Mouse (Mus musculus) liver, adult 2 months (tissue): ENCODE measurements around the gene Ahcyl1. TPM values are rescaled to one million over a fixed set of nuclear protein-coding genes. Genes with fewer than 3 reads are reported as not detected.
A peak's percentile ranks its signal among the peaks of the same experiment; 100 is the strongest.

ENCODE experiments used
- DNase-seq: peaks from one replicate; pipeline ENCODE4 v3.0.0-alpha.2; 2011; ENCODE audit warnings: low read depth, low spot score; ENCODE audit errors: extremely low read depth
- H3K27ac ChIP-seq: fragments of 200-500 bp; replicated peaks from 2 replicates; pipeline ENCODE4 v1.5.1; 2012; ENCODE audit warnings: low read depth, mild to moderate bottlenecking, control low read depth, inconsistent platforms, low read length; ENCODE audit not compliant: insufficient read depth
- H3K27me3 ChIP-seq: fragments of 200-500 bp; 2 replicates; pipeline ENCODE4 v1.6.1; 2012; ENCODE audit warnings: mild to moderate bottlenecking, moderate library complexity, low read length, inconsistent platforms; ENCODE audit not compliant: control insufficient read depth, insufficient read depth
- H3K36me3 ChIP-seq: fragments of 200-500 bp; 2 replicates; pipeline ENCODE4 v1.6.1; 2012; ENCODE audit warnings: low read length, inconsistent platforms; ENCODE audit not compliant: control insufficient read depth, insufficient read depth
- H3K4me1 ChIP-seq: fragments of 200-500 bp; 2 replicates; pipeline ENCODE4 v1.6.1; 2011; ENCODE audit warnings: low read length; ENCODE audit not compliant: control insufficient read depth, insufficient read depth
- H3K4me3 ChIP-seq: fragments of 200-500 bp; 2 replicates; pipeline ENCODE4 v1.5.1; 2011; ENCODE audit warnings: low read depth, mild to moderate bottlenecking, control low read depth, low read length, moderate library complexity; ENCODE audit not compliant: insufficient read depth
- H3K79me2 ChIP-seq: fragments of 200-500 bp; 2 replicates; pipeline ENCODE4 v1.6.1; 2012; ENCODE audit warnings: inconsistent platforms, mild to moderate bottlenecking, low read length, moderate library complexity; ENCODE audit not compliant: control insufficient read depth, insufficient read depth
- H3K9ac ChIP-seq: fragments of 200-500 bp; 2 replicates; pipeline ENCODE4 v1.6.1; 2012; ENCODE audit warnings: low read depth, mild to moderate bottlenecking, control low read depth, inconsistent platforms, low read length
- CTCF ChIP-seq: fragments of 200-500 bp; IDR thresholded peaks from 2 replicates; pipeline ENCODE4 v1.5.1; 2011; ENCODE audit warnings: low read depth, low read length, control low read depth
- POLR2A ChIP-seq: fragments of 200-500 bp; IDR thresholded peaks from 2 replicates; pipeline ENCODE4 v1.6.1; 2011; ENCODE audit warnings: low read length, control low read depth; ENCODE audit not compliant: insufficient read depth; ENCODE audit errors: extremely low read depth
- WGBS: fragments of 180-500 bp; shearing (Covaris S2); methylation state at CpG from one replicate; pipeline ENCODE4 v1.1.7; 2018; 5-methylcytosine and 5-hydroxymethylcytosine counted together
- polyA plus RNA-seq: library from polyadenylated mRNA; depleted of rRNA; stranded (reverse); fragments of >200 nt; gene quantifications from 2 replicates; pipeline ENCODE4 v1.2.3, GENCODE M21; 2012
- total RNA-seq: library from RNA; depleted of rRNA; stranded (reverse); fragments of >200 nt; gene quantifications from 2 replicates; pipeline ENCODE4 v1.2.3, GENCODE M21; 2014

The Ahcyl1 gene
- total and polyA plus RNA-seq, 2 experiments, result 42.3 to 52.9 TPM

DNA sequence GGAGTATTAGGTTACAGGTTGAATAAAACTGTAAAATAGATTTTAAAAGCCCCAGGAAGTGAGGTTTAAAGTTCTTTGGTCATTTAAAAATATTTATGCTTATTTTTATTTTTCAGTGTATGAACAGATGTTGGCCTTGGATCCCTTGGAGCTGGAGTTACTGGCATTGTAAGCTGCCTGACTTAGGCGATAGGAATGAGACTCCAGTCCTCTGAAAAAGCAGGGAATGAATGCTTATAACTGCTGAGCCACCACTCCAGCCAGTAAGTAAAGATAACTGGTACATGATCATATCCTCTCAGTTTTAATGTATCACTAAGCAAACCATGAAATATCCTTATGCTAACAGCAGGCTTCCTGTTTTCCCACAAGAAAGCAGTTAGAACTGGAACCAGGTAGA is 8.1 kb downstream of the Ahcyl1 start:
- Histone ChIP-seq H3K79me2 (peaks cover 16% of the 10 kb centered on the region; the same call in 1 of the 2 replicates), H3K27me3 (no peaks in the 10 kb centered on the region), H3K4me3 (no peak overlapping the region), H3K27ac (no peak overlapping the region), H3K36me3 (no peaks in the 10 kb centered on the region), H3K4me1 (peaks cover 25% of the 10 kb centered on the region), H3K9ac (no peak overlapping the region)
- no peak for DNase-seq
- TF ChIP-seq CTCF, result no peak
- no peak for TF ChIP-seq POLR2A
- WGBS, result 45% methylated on average over 1 of the region's 1 CpGs

DNA sequence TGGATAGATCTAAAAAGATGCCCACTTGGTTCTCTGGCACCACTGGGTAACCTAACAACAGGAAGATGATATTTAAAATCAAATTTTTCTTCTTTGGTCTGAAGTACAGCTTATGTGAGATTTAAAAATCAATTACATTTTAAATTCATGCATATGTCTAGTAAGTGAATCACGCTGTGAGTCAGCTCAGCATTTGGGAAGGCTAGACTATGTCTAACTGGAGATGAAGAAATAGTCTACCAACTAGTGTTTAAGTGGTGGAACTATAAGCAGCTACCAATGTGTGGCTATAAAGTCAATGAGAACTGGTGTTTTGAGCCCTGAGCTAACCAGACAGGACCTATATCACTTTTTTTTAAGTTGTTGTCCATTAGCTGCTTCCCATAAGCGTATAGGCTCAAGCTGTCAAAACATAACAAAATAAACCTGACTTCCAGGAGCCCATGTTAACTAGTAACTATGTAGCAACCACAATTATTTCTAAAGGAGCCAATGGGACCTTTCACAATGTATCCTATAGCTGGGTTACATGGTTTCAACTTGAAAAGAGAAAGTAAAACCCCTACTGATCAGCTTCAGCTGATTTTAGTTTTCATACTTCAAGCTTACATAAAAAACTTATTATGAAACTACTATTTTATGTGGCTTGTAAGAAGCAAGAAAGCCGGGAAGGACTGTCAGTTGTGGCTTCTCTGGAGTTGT is 9.9 kb downstream of the Ahcyl1 start:
- no peaks in the 10 kb centered on the region for H3K36me3 ChIP-seq
- no peak for TF ChIP-seq CTCF
- no peak for TF ChIP-seq POLR2A
- 64% methylated on average over 3 of the region's 3 CpGs for WGBS
- H3K9ac ChIP-seq, result no peak overlapping the region
- DNase-seq, result no peak
- no peak overlapping the region for H3K4me3 ChIP-seq
- H3K4me1 ChIP-seq, result peaks cover 25% of the 10 kb centered on the region
- H3K27me3 ChIP-seq, result no peaks in the 10 kb centered on the region
- peaks cover 16% of the 10 kb centered on the region; the same call in 1 of the 2 replicates for H3K79me2 ChIP-seq
- peak overlapping the region; percentile 48; the same call in 1 of the 2 replicates for H3K27ac ChIP-seq

DNA sequence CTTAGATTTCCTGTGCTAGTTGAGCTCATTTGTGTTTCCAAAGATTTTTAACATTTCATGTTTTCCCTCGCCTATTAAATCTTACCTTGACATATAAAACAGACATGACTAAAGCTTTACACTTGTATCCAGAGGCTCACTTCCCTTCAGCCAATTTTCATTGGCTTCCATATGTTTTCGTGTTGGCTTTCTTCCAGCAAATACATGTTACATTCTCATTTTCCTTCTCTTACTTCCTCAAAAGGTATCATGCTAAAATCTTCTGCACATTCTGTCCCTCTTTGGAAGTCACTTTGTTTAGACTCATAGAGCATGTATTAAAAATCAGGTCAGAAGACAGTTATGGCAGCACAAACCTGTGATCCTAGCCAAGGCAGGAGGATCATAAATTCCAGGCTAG is 10.7 kb downstream of the Ahcyl1 start:
- Histone ChIP-seq H3K79me2 (peaks cover 11% of the 10 kb centered on the region; the same call in 1 of the 2 replicates), H3K4me1 (peaks cover 19% of the 10 kb centered on the region)
- WGBS, result 67% methylated on average over 2 of the region's 2 CpGs

DNA sequence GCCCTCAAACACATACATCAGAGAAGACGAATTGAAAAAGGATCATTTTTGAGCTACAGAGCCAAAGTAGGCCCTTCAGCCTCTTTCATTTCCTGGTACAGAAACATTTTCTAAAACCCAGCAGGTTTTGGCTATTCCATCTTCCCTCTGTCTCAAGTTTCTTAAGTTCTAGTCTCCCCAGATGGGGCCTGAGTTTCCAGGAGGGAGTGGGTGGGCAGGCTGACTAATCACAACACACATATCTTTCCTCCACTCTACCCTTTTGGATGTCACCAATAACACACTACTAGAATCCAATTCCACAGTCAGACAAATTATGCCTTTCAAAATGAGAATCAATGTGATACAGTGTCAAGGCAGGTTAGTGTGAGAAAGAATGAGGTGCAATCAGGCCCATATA is 12.8 kb downstream of the Ahcyl1 start:
- no peaks in the 10 kb centered on the region for H3K27me3 ChIP-seq
- 87% methylated on average over 1 of the region's 1 CpGs for WGBS
- DNase-seq, result no peak
- no peak overlapping the region for H3K4me3 ChIP-seq
- no peaks in the 10 kb centered on the region for H3K36me3 ChIP-seq
- H3K27ac ChIP-seq, result no peak overlapping the region
- H3K79me2 ChIP-seq, result peaks cover 17% of the 10 kb centered on the region; the same call in 1 of the 2 replicates
- H3K4me1 ChIP-seq, result peaks cover 8% of the 10 kb centered on the region
- H3K9ac ChIP-seq, result no peak overlapping the region
- no peak for TF ChIP-seq POLR2A

More for the DNA sequence above, 10.7 kb downstream of the Ahcyl1 start:
- no peak overlapping the region for H3K9ac ChIP-seq
- no peak for TF ChIP-seq POLR2A
- no peak for TF ChIP-seq CTCF
- H3K27ac ChIP-seq, result no peak overlapping the region
- H3K27me3 ChIP-seq, result no peaks in the 10 kb centered on the region
- no peak overlapping the region for H3K4me3 ChIP-seq
- H3K36me3 ChIP-seq, result no peaks in the 10 kb centered on the region
- no peak for DNase-seq

DNA sequence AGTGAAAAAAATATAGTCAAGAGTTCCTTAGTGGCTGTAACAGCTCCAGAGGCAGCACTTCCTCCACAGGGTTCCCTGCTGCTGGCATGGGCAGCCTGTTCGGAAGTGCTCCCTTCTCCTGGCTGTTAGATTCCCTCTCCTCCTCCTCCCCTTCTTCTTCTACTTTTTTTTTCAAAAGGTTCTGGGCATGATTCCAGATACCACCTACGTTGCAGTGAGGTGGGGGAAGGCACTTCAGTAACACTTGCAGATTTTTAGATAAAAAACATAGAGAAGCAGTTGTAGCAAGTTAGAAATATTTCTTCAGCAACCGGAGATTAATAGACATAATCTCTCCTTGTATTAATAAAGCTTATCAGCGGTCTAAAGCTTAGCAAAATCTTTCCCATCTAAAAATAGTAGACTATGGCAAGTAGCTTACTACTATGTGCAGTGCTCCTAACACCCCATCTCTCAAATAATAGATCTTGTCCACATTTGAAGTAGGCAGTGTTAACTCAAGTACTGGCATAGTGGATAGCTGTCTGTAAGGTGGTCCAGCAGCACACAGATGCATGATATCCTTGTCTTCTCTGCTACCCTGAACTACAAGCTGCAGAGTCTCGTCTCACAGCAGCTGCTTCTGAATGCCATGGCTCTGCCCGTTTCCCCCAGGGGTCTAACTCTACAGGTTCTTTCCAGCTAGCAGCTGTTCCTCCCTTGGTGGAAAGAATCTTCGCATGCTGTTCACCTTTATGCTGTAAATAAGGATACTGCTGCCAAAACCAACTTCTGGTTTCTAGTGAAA is 15.4 kb downstream of the Ahcyl1 start:
- WGBS, result 43% methylated on average over 7 of the region's 7 CpGs
- Histone ChIP-seq H3K27ac (no peak overlapping the region), H3K4me3 (no peak overlapping the region), H3K36me3 (peaks cover 6% of the 10 kb centered on the region; the same call in 1 of the 2 replicates), H3K79me2 (peaks cover 21% of the 10 kb centered on the region; the same call in 1 of the 2 replicates), H3K27me3 (no peaks in the 10 kb centered on the region), H3K9ac (no peak overlapping the region), H3K4me1 (no peaks in the 10 kb centered on the region; the same call in 1 of the 2 replicates)
- no peak for DNase-seq
- TF ChIP-seq CTCF (no peak), POLR2A (no peak)
